Mouse (Mus musculus): ENCODE results near the gene Pars2. TPM values are rescaled to one million over a fixed set of nuclear protein-coding genes. Genes with fewer than 3 reads are reported as not detected.
A peak's percentile ranks its signal among the peaks of the same experiment; 100 is the strongest.

The Pars2 gene
- 1 to 10 TPM; 4.9 to 5.9 TPM for total RNA-seq (2021)
- polyA plus RNA-seq (2012; rRNA removed): 6.7 and 11.5 TPM in 2 replicates
- long read RNA-seq, partial matches to known transcripts: 0 of 8 reads
- long read RNA-seq, other reads (novel, unspliced or antisense): 1 of 8 reads

- intact Hi-C loops (cut with DNase I): loop anchor here (2.0 kb wide), 1 partner anchor 28 kb away; the partner anchor contains the start of gene Ttc4
- 3% methylated on average over 40 of the region's 40 CpGs for WGBS
- Histone ChIP-seq H3K27me3 (ENCODE audit: control insufficient read depth, insufficient read depth, low read length) (no peaks in the 10 kb centered on the region), H3K27ac (peak within 1 kb of the TSS; percentile 49), H3K9ac (ENCODE audit: low read depth, low read length) (peak within 1 kb of the TSS; percentile 75), H3K4me3 (peak within 1 kb of the TSS; percentile 74), H3K4me1 (ENCODE audit: control insufficient read depth, insufficient read depth, low read length) (peaks cover 2% of the 10 kb centered on the region), H3K79me2 (replicated peaks; ENCODE audit: control insufficient read depth, insufficient read depth, low read length) (no peaks in the 10 kb centered on the region), H3K36me3 (ENCODE audit: control insufficient read depth, insufficient read depth, low read length) (no peaks in the 10 kb centered on the region)
- TF ChIP-seq POLR2A (IDR thresholded peaks at IDR 0.05; ENCODE audit: insufficient read depth, low read depth, low read length) (peak; percentile 84), CTCF (IDR thresholded peaks at IDR 0.05) (no peak), EP300 (IDR thresholded peaks at IDR 0.05; ENCODE audit: insufficient read depth, low read depth, low read length) (0 out of 2 replicates have a peak, but pooled peaks have one; percentile 19)
- DNase-seq: peak; percentile 97
Measured at GRCm38 (mm10) chr4:106650833-106651527, at the start of gene Pars2. TSS of gene Pars2 (plus strand) at chr4:106651069.

DNA sequence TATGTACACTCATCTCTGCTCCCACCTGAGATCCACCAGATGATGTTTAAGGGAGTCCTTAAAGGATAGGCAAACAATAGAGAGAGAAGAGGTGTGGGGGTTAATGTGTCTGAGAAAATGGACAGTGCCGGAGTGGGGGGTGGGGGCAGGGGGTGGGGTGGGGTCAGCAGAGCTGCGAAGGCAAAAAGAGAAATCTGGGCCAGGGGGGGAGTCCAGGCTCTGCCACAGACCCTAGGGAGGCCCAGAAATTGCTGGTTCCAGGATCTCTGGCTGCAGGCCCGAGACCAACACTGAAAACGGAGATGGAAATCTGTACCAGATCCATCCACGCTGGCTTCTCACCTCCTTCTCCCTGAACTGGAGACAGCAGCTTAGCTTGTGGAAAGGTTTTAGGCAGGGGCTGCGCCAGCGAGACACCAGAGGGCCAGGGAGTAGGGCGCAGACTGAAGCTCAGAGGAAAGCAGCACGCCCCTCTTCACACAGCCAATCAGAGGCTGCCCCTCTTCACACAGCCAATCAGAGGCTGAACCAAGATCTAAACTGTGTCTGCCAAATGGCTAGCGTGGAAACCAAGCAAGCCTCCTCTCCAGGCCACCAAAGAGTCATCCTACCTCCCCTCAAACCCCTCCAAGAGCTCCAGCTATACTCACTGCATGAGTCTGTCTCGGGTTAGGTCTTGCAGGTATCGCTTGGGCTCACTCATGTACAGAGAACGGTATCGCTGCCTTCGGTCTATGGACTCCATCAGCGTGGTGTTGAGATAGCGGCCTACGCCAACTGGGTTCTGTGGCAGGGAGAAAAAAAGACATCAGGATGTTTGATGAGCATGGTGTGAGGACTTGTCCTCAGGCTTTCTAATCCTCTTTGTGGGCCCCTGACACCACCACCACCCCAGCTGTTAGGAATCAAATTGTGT lies 44.0 kb upstream of the Pars2 start:
- Histone ChIP-seq H3K36me3 (ENCODE audit: control insufficient read depth, insufficient read depth, low read length) (no peaks in the 10 kb centered on the region), H3K27ac (no peak overlapping the region), H3K27me3 (ENCODE audit: control insufficient read depth, insufficient read depth, low read length) (no peaks in the 10 kb centered on the region), H3K4me1 (ENCODE audit: control insufficient read depth, insufficient read depth, low read length) (no peaks in the 10 kb centered on the region), H3K4me3 (no peak overlapping the region), H3K79me2 (replicated peaks; ENCODE audit: control insufficient read depth, insufficient read depth, low read length) (no peaks in the 10 kb centered on the region), H3K9ac (ENCODE audit: low read depth, low read length) (no peak overlapping the region)
- TF ChIP-seq POLR2A (IDR thresholded peaks at IDR 0.05; ENCODE audit: insufficient read depth, low read depth, low read length): no peak
- TF ChIP-seq CTCF (IDR thresholded peaks at IDR 0.05): no peak
- 43% methylated on average over 18 of the region's 18 CpGs for WGBS
- no peak for DNase-seq
- intact Hi-C loops (cut with DNase I): no loop called here

DNA sequence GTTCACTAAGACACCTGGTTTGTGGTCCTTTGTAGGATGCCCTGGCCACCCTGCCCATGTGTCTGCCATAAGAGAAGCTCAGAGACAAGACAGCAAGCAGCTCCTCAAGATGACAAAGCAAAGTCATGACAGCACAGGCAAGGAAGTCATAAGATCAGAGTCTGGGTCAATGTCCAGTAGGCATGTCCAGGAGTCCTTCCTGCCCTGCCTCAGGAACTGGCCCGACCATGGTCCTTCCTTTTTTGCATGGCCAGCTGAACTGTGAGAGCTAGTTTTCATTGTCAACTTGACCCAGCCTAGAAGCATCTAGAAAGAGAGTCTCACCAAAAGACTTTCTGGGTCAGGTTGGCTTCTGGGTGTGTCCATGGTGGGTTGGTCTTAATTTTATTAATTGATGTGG lies 43.0 kb upstream of the Pars2 start:
- intact Hi-C loops (cut with DNase I): no loop called here
- Histone ChIP-seq H3K79me2 (replicated peaks; ENCODE audit: control insufficient read depth, insufficient read depth, low read length) (no peaks in the 10 kb centered on the region), H3K27ac (no peak overlapping the region), H3K9ac (ENCODE audit: low read depth, low read length) (no peak overlapping the region), H3K36me3 (ENCODE audit: control insufficient read depth, insufficient read depth, low read length) (no peaks in the 10 kb centered on the region), H3K4me3 (no peak overlapping the region), H3K27me3 (ENCODE audit: control insufficient read depth, insufficient read depth, low read length) (no peaks in the 10 kb centered on the region), H3K4me1 (ENCODE audit: control insufficient read depth, insufficient read depth, low read length) (no peaks in the 10 kb centered on the region)
- no peak for TF ChIP-seq CTCF (IDR thresholded peaks at IDR 0.05)
- TF ChIP-seq POLR2A (IDR thresholded peaks at IDR 0.05; ENCODE audit: insufficient read depth, low read depth, low read length): no peak
- TF ChIP-seq EP300 (IDR thresholded peaks at IDR 0.05; ENCODE audit: insufficient read depth, low read depth, low read length): no peak
- 75% methylated on average over 1 of the region's 1 CpGs for WGBS
- no peak for DNase-seq

DNA sequence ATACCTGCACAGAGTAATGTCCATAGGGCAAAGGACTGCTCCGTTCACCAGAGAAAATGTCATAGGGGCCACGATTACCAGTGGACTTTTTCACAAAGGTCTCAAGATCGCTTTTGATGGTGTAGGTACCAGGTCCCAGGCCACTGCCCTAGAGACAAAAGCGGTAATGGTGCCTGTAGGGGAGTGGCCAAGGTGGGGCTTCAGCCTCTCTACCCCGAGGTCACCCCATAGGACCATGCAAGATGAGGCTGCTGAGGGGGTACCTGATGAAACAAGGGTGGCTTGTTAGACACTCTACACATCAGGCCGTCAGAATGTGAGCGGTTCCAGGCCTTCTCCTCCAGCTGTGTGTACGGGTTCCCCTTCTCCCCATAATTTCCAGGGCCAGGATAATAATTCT lies 37.8 kb upstream of the Pars2 start:
- 74% methylated on average over 8 of the region's 8 CpGs for WGBS
- H3K27ac ChIP-seq: no peak overlapping the region

DNA sequence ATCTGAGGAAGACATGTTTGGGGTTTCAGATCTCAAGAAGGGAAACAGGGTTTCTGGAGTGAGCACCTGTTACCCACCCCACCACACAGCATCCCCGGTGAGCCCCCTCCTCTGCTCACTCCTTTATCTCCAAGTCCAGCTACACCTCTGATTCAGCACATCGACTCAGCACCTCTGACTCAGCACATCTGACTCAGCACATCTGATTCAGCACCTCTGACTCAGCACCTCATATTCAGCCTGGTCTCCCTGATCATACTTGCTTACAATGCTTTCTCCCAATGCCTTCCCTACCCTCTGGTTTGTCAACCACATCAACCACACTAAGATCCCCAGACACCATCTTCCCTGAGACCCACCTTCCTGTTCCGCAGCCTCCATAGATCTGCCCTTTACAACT lies 37.3 kb upstream of the Pars2 start:
- Histone ChIP-seq H3K4me3 (no peak overlapping the region), H3K27me3 (ENCODE audit: control insufficient read depth, insufficient read depth, low read length) (no peaks in the 10 kb centered on the region), H3K27ac (no peak overlapping the region), H3K9ac (ENCODE audit: low read depth, low read length) (no peak overlapping the region), H3K79me2 (replicated peaks; ENCODE audit: control insufficient read depth, insufficient read depth, low read length) (no peaks in the 10 kb centered on the region), H3K4me1 (ENCODE audit: control insufficient read depth, insufficient read depth, low read length) (no peaks in the 10 kb centered on the region), H3K36me3 (ENCODE audit: control insufficient read depth, insufficient read depth, low read length) (no peaks in the 10 kb centered on the region)
- intact Hi-C loops (cut with DNase I): no loop called here
- DNase-seq: no peak
- no peak for TF ChIP-seq POLR2A (IDR thresholded peaks at IDR 0.05; ENCODE audit: insufficient read depth, low read depth, low read length)
- TF ChIP-seq EP300 (IDR thresholded peaks at IDR 0.05; ENCODE audit: insufficient read depth, low read depth, low read length): no peak
- TF ChIP-seq CTCF (IDR thresholded peaks at IDR 0.05): no peak
- WGBS: 56% methylated on average over 3 of the region's 3 CpGs

More for the DNA sequence above, 37.8 kb upstream of the Pars2 start:
- no peak overlapping the region for H3K9ac ChIP-seq (ENCODE audit: low read depth, low read length)
- no peaks in the 10 kb centered on the region for H3K36me3 ChIP-seq (ENCODE audit: control insufficient read depth, insufficient read depth, low read length)
- H3K4me1 ChIP-seq (ENCODE audit: control insufficient read depth, insufficient read depth, low read length): no peaks in the 10 kb centered on the region
- TF ChIP-seq CTCF (IDR thresholded peaks at IDR 0.05) (no peak), POLR2A (IDR thresholded peaks at IDR 0.05; ENCODE audit: insufficient read depth, low read depth, low read length) (no peak), EP300 (IDR thresholded peaks at IDR 0.05; ENCODE audit: insufficient read depth, low read depth, low read length) (no peak)
- H3K79me2 ChIP-seq (replicated peaks; ENCODE audit: control insufficient read depth, insufficient read depth, low read length): no peaks in the 10 kb centered on the region
- no peaks in the 10 kb centered on the region for H3K27me3 ChIP-seq (ENCODE audit: control insufficient read depth, insufficient read depth, low read length)
- no peak for DNase-seq
- H3K4me3 ChIP-seq: no peak overlapping the region
- intact Hi-C loops (cut with DNase I): no loop called here
